Mouse (Mus musculus) embryonic facial prominence, embryonic 13.5 days (tissue): ENCODE data around the gene Gm45808. TPM values are rescaled to one million over a fixed set of nuclear protein-coding genes. Genes with fewer than 3 reads are reported as not detected.
"Not testable (repeated sequence)": the region's sequence is repeated elsewhere in the genome, so short reads cannot be mapped to it uniquely, and the experiment has no call there.

Source experiments
- ATAC-seq: fragments of 200-750 bp; cut with Nextera tagmentation; 2 replicates; pipeline ENCODE4 v1.8.0; 2017; ENCODE audit warnings: low read depth; ENCODE audit not compliant: insufficient number of reproducible peaks, insufficient read depth, low FRiP score, low TSS enrichment
- H3K27ac ChIP-seq: fragments of 300-500 bp; sonication (generic); 2 replicates; pipeline ENCODE4 v1.5.1; 2015; ENCODE audit warnings: moderate library complexity, mild to moderate bottlenecking, inconsistent platforms
- H3K27me3 ChIP-seq: fragments of 300-500 bp; sonication (generic); 2 replicates; pipeline ENCODE4 v1.6.1; 2015; ENCODE audit warnings: mild to moderate bottlenecking, inconsistent platforms
- H3K36me3 ChIP-seq: fragments of 300-500 bp; sonication (generic); 2 replicates; pipeline ENCODE4 v1.6.1; 2015; ENCODE audit warnings: mild to moderate bottlenecking, inconsistent platforms
- H3K4me1 ChIP-seq: fragments of 300-500 bp; sonication (generic); 2 replicates; pipeline ENCODE4 v1.6.1; 2015; ENCODE audit warnings: inconsistent platforms
- H3K4me2 ChIP-seq: fragments of 300-500 bp; sonication (generic); 2 replicates; pipeline ENCODE4 v1.6.1; 2015; ENCODE audit warnings: moderate library complexity, mild to moderate bottlenecking, inconsistent platforms
- H3K4me3 ChIP-seq: fragments of 300-500 bp; sonication (generic); 2 replicates; pipeline ENCODE4 v1.5.1; 2015; ENCODE audit warnings: mild to moderate bottlenecking, inconsistent platforms
- H3K9ac ChIP-seq: fragments of 300-500 bp; sonication (generic); 2 replicates; pipeline ENCODE4 v1.6.1; 2015; ENCODE audit warnings: mild to moderate bottlenecking, inconsistent platforms
- H3K9me3 ChIP-seq: fragments of 300-500 bp; sonication (generic); 2 replicates; pipeline ENCODE4 v1.6.1; 2016; ENCODE audit warnings: inconsistent platforms
- WGBS: fragments of 180-500 bp; shearing (Covaris S2); methylation state at CpG from one replicate; pipeline ENCODE4 v1.1.7; 2015; ENCODE audit warnings: mixed read lengths; 5-methylcytosine and 5-hydroxymethylcytosine counted together
- polyA plus RNA-seq: library from polyadenylated mRNA; unstranded; fragments of >200 nt; fragmentation: Nextera tagmentation; extraction: Ambion mirVana; gene quantifications from 2 replicates; pipeline ENCODE4 v1.2.1, GENCODE M21; 2015

Gm45808 gene
- polyA plus RNA-seq, 1 experiment from 2014 or later, result not detected

DNA sequence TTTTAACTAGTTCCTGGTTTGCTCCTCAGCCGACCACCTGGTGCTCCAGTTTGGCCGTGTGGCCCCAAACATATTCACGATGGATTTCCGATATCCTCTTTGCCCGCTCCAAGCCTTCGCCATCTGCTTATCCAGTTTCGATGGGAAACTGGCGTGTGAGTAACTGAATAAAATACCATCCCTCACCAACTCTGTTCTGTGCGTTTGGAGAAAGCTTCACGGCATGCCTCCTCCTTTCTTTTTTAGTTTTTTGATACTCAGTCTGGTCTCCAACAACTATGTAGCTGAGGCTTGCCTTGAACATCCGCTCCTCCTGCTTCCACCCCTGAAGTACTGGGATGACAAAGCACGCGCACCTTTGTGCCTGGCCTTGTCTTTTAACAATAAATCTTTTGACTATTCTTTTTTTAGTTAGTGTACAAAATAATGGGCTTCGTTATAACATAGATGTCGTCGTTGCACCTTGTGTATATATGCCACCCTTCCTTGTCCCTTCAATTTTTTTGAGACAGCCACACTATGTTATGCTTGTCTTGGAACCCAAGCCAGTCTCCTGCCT, 35.7 kb upstream of the Gm45808 start:
- Histone ChIP-seq H3K4me3 (peak overlapping the region; percentile 51), H3K9ac (peak overlapping the region; percentile 73; the same call in 1 of the 2 replicates), H3K27ac (peak overlapping the region; percentile 92)

GRCm38 (mm10) chr7:45521728-45522184, 35.1 kb upstream of the Gm45808 start:
- under 1% methylated on average over 28 of the region's 28 CpGs for WGBS
- peak overlapping the region; percentile 92 for H3K27ac ChIP-seq
- ATAC-seq, result peak; percentile 78
- peaks cover 17% of the 10 kb centered on the region for H3K36me3 ChIP-seq
- peak overlapping the region; percentile 73 for H3K9ac ChIP-seq
- no peaks in the 10 kb centered on the region for H3K27me3 ChIP-seq
- peak overlapping the region; percentile 51 for H3K4me3 ChIP-seq
- peaks cover 34% of the 10 kb centered on the region for H3K4me1 ChIP-seq
- peak overlapping the region; percentile 61 for H3K4me2 ChIP-seq
- H3K9me3 ChIP-seq, result no peaks in the 10 kb centered on the region

More for the DNA sequence above, 35.7 kb upstream of the Gm45808 start:
- WGBS, result 53% methylated on average over 16 of the region's 16 CpGs
- Histone ChIP-seq H3K27me3 (no peaks in the 10 kb centered on the region), H3K4me1 (peaks cover 36% of the 10 kb centered on the region), H3K9me3 (no peaks in the 10 kb centered on the region), H3K36me3 (peaks cover 17% of the 10 kb centered on the region), H3K4me2 (peak overlapping the region; percentile 61)
- ATAC-seq, result no peak

- 93% methylated on average over 7 of the region's 7 CpGs for WGBS
- Histone ChIP-seq H3K9me3 (no peaks in the 10 kb centered on the region), H3K4me1 (peaks cover 35% of the 10 kb centered on the region), H3K27ac (no peak overlapping the region; the same call in 1 of the 2 replicates), H3K27me3 (no peaks in the 10 kb centered on the region), H3K4me2 (no peak overlapping the region), H3K9ac (no peak overlapping the region), H3K4me3 (no peak overlapping the region), H3K36me3 (peaks cover 17% of the 10 kb centered on the region)
- ATAC-seq, result no peak
Measured at GRCm38 (mm10) chr7:45520605-45521004, 34.0 kb upstream of the Gm45808 start.

GRCm38 (mm10) chr7:45519345-45520120, 32.9 kb upstream of the Gm45808 start:
- no peak overlapping the region for H3K4me2 ChIP-seq
- 80% methylated on average over 8 of the region's 8 CpGs for WGBS

GRCm38 (mm10) chr7:45518618-45519017, 32.0 kb upstream of the Gm45808 start:
- H3K27me3 ChIP-seq, result no peaks in the 10 kb centered on the region
- 94% methylated on average over 16 of the region's 16 CpGs for WGBS
- no peak overlapping the region for H3K27ac ChIP-seq
- H3K4me3 ChIP-seq, result no peak overlapping the region
- ATAC-seq, result no peak
- no peak overlapping the region for H3K9ac ChIP-seq
- no peaks in the 10 kb centered on the region for H3K9me3 ChIP-seq
- H3K4me2 ChIP-seq, result no peak overlapping the region
- H3K36me3 ChIP-seq, result peaks cover 14% of the 10 kb centered on the region
- H3K4me1 ChIP-seq, result peaks cover 26% of the 10 kb centered on the region

More at GRCm38 (mm10) chr7:45519345-45520120, 32.9 kb upstream of the Gm45808 start:
- Histone ChIP-seq H3K4me1 (peaks cover 33% of the 10 kb centered on the region), H3K36me3 (peaks cover 17% of the 10 kb centered on the region), H3K4me3 (no peak overlapping the region), H3K27ac (no peak overlapping the region), H3K9me3 (no peaks in the 10 kb centered on the region), H3K9ac (no peak overlapping the region), H3K27me3 (no peaks in the 10 kb centered on the region)
- ATAC-seq, result no peak

- H3K36me3 ChIP-seq, H3K27me3 ChIP-seq, H3K9ac ChIP-seq, H3K27ac ChIP-seq, H3K4me3 ChIP-seq, H3K4me2 ChIP-seq, H3K9me3 ChIP-seq, ATAC-seq: not testable (repeated sequence)
- peaks cover 14% of the 10 kb centered on the region for H3K4me1 ChIP-seq
- WGBS, result 75% methylated on average over 5 of the region's 5 CpGs
Measured at GRCm38 (mm10) chr7:45516846-45517245, 30.2 kb upstream of the Gm45808 start.

DNA sequence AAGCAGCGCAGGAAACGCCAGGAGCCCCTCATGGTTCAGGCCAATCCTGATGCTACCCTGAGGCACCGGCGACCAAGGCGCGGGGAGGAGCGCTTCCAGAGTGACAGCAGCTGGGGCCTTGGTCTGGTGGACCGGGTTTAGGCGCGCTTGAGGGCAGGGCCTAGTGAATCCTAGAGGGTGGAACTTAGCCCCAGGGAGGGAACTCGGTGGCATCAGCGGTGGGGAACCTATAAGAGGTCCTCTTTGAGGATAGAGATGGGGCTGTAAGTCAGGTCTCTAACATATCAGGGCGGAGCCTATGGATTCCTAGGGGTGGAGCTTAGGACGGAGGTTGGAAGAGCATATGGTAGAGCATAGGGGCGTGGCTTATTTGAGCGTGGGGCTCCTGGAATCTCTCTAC, 28.8 kb upstream of the Gm45808 start:
- Histone ChIP-seq H3K27ac (peak overlapping the region; percentile 66; the same call in 1 of the 2 replicates), H3K4me3 (0 out of 2 replicates have a peak overlapping the region, but pooled peaks have one; percentile 7), H3K36me3 (no peaks in the 10 kb centered on the region), H3K4me1 (peaks cover 10% of the 10 kb centered on the region), H3K4me2 (peak overlapping the region; percentile 27), H3K27me3 (no peaks in the 10 kb centered on the region), H3K9me3 (no peaks in the 10 kb centered on the region), H3K9ac (no peak overlapping the region)
- ATAC-seq, result peak; percentile 54; the same call in 1 of the 2 replicates
- WGBS, result 14% methylated on average over 16 of the region's 16 CpGs

DNA sequence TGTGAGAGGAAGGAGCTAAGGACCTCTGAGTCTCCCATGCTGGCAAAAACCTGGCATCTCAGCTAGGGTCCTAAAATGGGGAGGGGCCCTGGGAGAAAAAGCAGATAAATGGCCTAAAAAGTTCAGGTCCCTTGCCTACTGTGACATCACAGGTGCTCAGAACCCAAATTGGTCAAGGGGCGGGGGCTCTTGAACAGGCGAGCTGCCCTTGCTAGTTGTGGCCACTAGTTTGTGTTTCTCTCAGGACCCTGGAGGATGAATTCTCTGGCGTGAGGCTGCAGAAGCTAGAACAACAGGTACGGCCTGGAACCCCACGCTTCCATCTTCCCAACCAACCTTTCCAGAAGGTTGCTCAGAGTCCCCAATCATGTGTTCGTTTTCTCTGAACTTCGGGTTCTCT, 27.8 kb upstream of the Gm45808 start:
- no peak for ATAC-seq
- peaks cover 13% of the 10 kb centered on the region for H3K4me1 ChIP-seq
- peak overlapping the region; percentile 44 for H3K27ac ChIP-seq
- H3K9me3 ChIP-seq, result no peaks in the 10 kb centered on the region
- no peak overlapping the region for H3K9ac ChIP-seq
- H3K27me3 ChIP-seq, result no peaks in the 10 kb centered on the region
- 81% methylated on average over 7 of the region's 7 CpGs for whole genome bisulfite sequencing
- no peak overlapping the region for H3K4me2 ChIP-seq
- no peak overlapping the region for H3K4me3 ChIP-seq
- no peaks in the 10 kb centered on the region for H3K36me3 ChIP-seq

- WGBS, result under 1% methylated on average over 44 of the region's 44 CpGs
Measured at GRCm38 (mm10) chr7:45509912-45510787, 23.5 kb upstream of the Gm45808 start, which contains the start of gene Nucb1. Gene Nucb1, minus strand, starts transcription at chr7:45510406.

DNA sequence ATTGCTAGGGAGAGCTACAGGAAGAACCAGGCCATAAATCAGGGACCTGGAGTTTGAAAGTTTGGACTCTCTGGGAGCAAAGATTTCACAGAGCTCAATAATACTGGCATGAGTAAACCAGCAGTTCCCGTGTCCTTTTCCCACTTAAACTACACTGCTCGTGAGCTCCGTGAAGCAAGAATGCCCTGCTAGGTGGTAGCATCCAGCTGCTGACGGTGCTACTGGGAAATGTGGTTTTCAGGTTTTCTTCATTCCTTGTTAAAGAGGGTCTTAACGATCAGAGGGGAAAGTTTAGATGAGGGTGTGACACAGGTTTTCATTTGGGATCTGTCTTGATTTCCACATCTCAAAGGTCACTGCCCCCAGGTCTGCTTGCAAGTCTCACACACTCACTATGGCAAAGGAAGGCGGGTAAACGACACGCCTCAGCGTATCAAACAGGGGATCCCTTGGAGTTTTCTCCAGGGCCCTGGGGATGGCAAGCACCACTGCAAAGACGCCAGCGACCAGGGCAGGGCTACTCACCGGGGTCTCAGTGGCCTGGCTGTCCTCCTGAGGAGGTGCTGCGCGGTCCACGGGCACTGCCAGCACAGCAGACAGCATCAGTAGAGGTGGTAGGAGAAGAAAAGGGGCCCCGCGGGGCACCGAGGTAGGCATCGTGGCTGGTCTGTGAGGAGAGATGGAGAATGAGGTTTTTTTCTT, 22.7 kb upstream of the Gm45808 start:
- peak overlapping the region; percentile 94 for H3K27ac ChIP-seq
- peak overlapping the region; percentile 79 for H3K4me3 ChIP-seq
- H3K9me3 ChIP-seq, result no peaks in the 10 kb centered on the region
- H3K9ac ChIP-seq, result peak overlapping the region; percentile 85
- H3K36me3 ChIP-seq, result peaks cover 36% of the 10 kb centered on the region
- peak overlapping the region; percentile 99 for H3K4me2 ChIP-seq
- H3K27me3 ChIP-seq, result no peaks in the 10 kb centered on the region
- H3K4me1 ChIP-seq, result peaks cover 15% of the 10 kb centered on the region
- no peak for ATAC-seq
- WGBS, result 34% methylated on average over 19 of the region's 19 CpGs

More at GRCm38 (mm10) chr7:45509912-45510787, 23.5 kb upstream of the Gm45808 start, which contains the start of gene Nucb1:
- Histone ChIP-seq H3K4me2 (peak within 1 kb of the TSS; percentile 99), H3K27ac (peak within 1 kb of the TSS; percentile 94), H3K9me3 (no peaks in the 10 kb centered on the region), H3K4me1 (peaks cover 18% of the 10 kb centered on the region), H3K9ac (peak within 1 kb of the TSS; percentile 85), H3K4me3 (peak within 1 kb of the TSS; percentile 79), H3K36me3 (peaks cover 30% of the 10 kb centered on the region), H3K27me3 (no peaks in the 10 kb centered on the region)
- ATAC-seq, result peak; percentile 89
